Mouse (Mus musculus): ENCODE data around the gene Sebox.

- no peak for TF ChIP-seq POLR2A (IDR thresholded peaks at IDR 0.05; ENCODE audit: insufficient read depth, low read depth, low read length)
- TF ChIP-seq CTCF (IDR thresholded peaks at IDR 0.05; ENCODE audit: insufficient read depth, low read depth, low read length): no peak
Measured at GRCm38 (mm10) chr11:78509148-78509547, 5.9 kb downstream of the Sebox start.

Measured in olfactory bulb, adult 2 months (tissue).